Mouse (Mus musculus) brain, embryonic 14.5 days (tissue): ENCODE measurements at regions not wholly inside any gene's neighbourhood (a gene's known extent, or its start where the extent isn't known, plus 50 kb on each side); places are given as distances from the start of the nearest gene placed in this dataset.
"Not testable (repeated sequence)": the region's sequence is repeated elsewhere in the genome, so short reads cannot be mapped to it uniquely, and the experiment has no call there.

Source experiments
- DNase-seq: peaks from one replicate; pipeline ENCODE4 v3.0.0-alpha.2; 2011; ENCODE audit warnings: low read depth
- CTCF ChIP-seq: fragments of 200-500 bp; IDR thresholded peaks from 2 replicates; pipeline ENCODE4 v1.5.1; 2012; ENCODE audit warnings: inconsistent platforms, mild to moderate bottlenecking, moderate library complexity, borderline replicate concordance; ENCODE audit not compliant: insufficient read depth, insufficient read length; ENCODE audit errors: extremely low read depth
- POLR2A ChIP-seq: fragments of 200-500 bp; IDR thresholded peaks from 2 replicates; pipeline ENCODE4 v1.6.1; 2012; ENCODE audit warnings: mild to moderate bottlenecking, inconsistent platforms, borderline replicate concordance; ENCODE audit not compliant: poor library complexity, insufficient read depth, insufficient read length, severe bottlenecking; ENCODE audit errors: extremely low read depth

DNA sequence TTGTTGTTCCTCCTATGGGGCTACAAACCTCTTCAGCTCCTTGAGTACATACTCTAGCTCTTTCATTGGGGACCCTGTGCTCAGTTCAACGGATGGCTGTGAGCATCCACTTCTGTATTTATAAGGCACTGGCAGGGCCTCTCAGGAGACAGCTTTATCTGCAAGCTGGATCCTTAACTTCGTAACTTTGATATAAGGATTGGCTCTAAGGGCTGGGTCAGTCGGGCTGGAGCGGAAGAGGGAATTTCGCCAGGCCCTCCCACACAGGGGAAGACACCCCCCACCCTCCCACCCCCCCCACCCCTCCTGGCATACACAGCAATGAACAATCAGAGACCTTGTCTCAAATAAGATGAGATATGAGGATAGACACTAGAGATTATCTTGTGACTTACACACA, 304.3 kb upstream of the Chordc1 start:
- TF ChIP-seq POLR2A = no peak
- TF ChIP-seq CTCF = no peak
- peak; percentile 32 for DNase-seq

DNA sequence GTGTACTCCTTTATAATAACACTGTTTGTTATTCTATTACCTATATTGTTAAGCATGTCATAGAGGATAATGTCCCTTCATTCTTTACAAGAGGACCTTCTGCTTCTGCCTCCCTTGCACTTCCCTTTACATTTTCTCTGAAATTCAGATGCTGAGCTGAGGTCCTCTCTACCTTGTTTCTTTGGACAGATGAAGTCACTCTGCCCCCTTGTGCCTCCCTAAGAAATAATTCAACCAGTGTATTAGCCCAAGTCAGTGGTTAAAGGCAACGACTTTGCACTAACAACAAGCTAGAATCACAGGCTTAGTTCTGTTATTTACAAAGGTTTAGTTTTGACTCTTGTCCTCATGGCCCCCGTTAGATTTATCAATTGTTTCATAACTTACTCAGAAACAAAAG, 289.4 kb upstream of the Chordc1 start:
- TF ChIP-seq CTCF (peak; percentile 38; the same call in 1 of the 2 replicates), POLR2A (no peak)
- DNase-seq = peak; percentile 77

- TF ChIP-seq POLR2A (no peak), CTCF (no peak)
- no peak for DNase-seq
Measured at GRCm38 (mm10) chr9:18041346-18041745, 250.6 kb upstream of the Chordc1 start.

DNA sequence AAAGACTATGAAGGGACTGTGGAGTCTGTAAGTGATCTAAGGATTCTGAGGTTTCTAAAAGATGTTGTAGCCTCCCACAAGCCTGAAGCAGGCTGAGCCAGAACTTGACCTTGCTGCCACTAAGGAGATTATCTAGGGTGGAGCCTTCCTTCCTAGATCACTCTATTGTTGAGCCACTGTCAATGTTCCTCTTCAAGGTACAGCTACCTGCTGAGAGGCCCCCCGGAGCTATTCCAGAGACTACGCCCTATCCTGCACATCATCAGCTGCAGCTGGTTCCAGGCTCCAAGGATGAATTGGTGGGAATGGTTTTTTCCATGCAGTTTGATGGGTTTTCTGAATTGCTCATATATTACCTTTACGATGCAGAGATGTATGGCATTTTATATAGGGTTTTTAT, 249.3 kb upstream of the Chordc1 start:
- not testable (repeated sequence) for DNase-seq

DNA sequence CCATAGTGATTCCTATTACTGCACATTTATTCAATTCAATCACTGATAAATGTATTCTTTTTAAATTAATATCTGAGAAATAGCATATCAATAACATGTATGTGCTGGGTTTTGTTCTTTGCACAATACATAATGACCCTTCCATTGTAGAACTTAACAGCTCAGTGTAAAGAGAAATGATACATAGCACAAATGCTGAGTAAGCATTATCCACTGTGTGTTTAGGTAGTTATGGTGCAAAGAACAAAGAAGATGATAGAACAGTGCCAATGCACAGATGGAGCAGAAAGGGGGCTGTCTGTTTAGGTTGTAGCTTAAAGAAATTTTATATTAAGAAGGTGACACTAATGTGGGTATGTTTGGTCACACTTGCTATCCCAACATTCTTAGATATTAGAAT, 215.0 kb upstream of the Chordc1 start:
- DNase-seq = no peak
- TF ChIP-seq CTCF = no peak
- no peak for TF ChIP-seq POLR2A

DNA sequence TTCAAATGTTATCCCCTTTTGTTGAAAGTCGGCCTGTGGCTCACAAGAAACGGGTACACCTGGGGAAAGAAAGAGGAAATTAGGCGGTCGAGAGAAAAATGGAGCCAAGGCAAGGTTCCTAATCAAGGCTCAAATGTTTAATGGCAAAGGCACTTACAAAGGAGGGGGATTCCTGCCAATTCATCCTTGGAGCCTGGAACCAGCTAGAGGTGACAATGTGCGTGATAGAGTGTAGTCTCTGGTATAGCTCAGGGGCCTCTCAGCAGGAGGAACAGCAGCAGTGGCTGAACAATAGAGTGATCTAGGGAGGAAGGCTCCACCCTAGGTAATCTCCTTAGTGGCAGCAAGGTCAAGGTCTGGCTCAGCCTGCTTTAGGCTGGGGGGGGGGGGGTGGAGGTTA, 213.5 kb upstream of the Chordc1 start:
- DNase-seq = not testable (repeated sequence)

DNA sequence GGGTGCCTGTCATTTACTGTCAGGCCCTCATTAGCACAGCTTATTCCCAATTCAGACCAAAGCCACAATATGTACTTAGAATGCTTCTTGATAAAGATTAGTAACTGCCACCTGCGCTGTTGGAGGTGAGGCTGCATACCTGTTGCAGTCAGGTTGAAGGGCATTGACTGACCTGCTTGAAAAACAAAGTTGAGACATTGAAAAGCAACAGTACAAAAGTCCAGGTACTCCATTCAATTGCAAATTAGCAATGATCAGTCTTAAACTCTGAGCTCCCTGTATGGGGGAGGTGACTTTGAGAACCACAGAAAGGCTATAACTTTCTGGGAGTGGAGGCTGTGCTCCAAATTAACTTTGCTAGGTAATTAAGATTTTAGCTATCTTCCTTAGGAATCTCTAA, 212.8 kb upstream of the Chordc1 start:
- not testable (repeated sequence) for DNase-seq
